Mouse (Mus musculus): ENCODE measurements around the gene Vmn2r80.
"Not testable (repeated sequence)": the region's sequence is repeated elsewhere in the genome, so short reads cannot be mapped to it uniquely, and the experiment has no call there.

Gene Vmn2r80

GRCm38 (mm10) chr10:79148469-79148868 lies at the start of gene Vmn2r80:
Gene Vmn2r80 (plus strand): TSS chr10:79148769.
- not testable (repeated sequence) for DNase-seq (ENCODE audit: low spot score)

GRCm38 (mm10) chr10:79106325-79107282 lies 42.0 kb upstream of the Vmn2r80 start:
- no peak for DNase-seq (ENCODE audit: low spot score)

DNA sequence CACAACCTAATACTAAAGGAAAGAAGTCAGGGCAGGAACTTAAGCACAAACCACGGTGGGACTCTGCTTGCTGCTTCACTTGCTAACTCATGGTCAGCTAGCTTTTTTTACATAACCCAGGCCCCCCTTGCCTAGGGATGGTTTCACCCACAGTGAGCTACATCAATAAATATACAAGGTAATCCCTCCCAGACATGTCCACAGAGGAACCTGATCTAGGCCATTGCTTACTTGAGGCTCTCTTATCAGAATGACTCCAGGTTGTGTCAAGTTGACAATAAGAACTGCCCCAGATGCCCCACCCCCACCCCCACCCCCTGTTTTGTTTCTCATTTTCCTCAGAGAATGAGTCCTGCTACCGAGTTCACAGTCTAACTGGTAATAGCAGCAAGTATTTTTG lies 41.0 kb upstream of the Vmn2r80 start:
- no peak for DNase-seq (ENCODE audit: low spot score)

DNA sequence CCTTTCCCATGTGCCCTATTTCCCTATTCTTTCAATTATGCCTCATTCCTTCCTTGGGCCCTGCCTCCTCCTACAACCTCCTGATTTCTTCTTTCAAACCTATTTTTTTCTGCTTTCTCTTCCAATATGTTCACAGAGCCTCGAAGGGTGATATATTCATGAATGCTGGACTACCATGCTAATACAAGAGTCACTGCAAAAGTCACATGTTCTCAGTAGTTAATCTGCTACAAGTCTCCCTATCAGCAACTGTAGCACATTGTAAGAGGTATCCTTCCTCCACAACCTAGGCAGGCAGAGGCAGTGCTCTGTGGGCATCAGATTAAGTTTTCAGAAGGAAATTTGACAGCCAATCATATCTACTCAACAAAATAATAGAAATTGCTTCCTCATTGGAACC lies 39.4 kb upstream of the Vmn2r80 start:
- no peak for DNase-seq (ENCODE audit: low spot score)

DNA sequence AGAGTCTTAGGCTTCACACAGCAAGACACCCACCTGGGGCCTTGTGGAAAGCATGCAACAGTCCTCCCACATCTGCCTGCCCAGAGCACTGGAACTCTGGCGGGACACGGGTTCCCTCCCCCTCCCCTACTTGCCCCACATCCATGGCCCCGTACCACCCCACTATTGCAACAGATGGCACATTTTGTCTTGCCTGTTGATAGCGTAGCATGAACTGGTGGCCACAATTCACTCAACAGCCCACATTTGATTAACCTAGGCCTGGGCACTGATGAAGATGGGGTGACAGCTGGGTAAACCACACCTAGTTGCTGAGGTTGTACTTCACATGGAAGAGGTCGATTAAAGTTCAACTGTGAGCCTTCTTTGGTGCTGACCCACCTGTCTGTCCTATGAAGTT lies 38.1 kb upstream of the Vmn2r80 start:
- no peak for DNase-seq (ENCODE audit: low spot score)

DNA sequence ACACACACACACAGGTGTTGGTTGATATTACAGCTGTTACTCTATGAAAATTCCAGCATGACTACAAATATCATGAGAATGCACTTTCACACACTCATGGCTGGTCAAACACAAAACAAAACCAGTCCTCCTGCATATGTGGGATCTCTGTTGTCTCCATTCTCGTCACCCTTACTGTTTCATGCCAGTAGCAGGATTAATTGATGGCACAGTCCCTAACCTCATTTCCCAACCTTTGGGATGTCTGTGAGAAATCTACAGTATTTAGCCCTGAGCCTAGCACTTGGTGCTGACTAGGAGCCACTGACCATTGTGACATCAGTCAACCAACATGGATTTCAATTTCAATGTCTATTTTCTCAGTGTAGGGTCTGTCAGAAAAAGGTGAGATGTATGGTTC lies 33.5 kb upstream of the Vmn2r80 start:
- DNase-seq (ENCODE audit: low spot score) = no peak

- peak; percentile 79 for DNase-seq (ENCODE audit: low spot score)
Measured at GRCm38 (mm10) chr10:79116125-79116849, 32.3 kb upstream of the Vmn2r80 start.

GRCm38 (mm10) chr10:79151602-79152001 lies 3.0 kb downstream of the Vmn2r80 start:
- DNase-seq (ENCODE audit: low spot score) = no peak

GRCm38 (mm10) chr10:79199973-79200372 lies 51.4 kb downstream of the Vmn2r80 start:
- not testable (repeated sequence) for DNase-seq (ENCODE audit: low spot score)

DNA sequence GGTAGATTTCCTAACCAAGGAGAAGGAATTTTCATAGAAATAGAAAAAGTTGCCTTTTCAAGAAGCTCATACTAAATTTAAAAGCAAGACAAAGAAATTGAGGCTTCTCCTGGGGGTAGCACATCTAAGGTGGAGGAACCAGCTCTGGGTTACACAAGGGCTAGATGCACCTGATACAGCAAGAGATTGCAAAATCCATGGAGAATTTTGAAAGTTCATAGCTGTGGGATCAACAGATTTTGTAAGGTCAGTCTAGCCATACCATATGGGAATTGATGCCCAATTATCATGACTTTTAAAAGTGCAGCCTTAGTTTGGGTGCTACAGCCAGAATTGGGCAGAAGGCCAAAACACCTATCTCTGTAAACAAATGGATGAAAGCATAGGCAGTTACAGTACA lies 71.9 kb downstream of the Vmn2r80 start:
- DNase-seq (ENCODE audit: low spot score) = no peak

GRCm38 (mm10) chr10:79221606-79222005 lies 73.0 kb downstream of the Vmn2r80 start:
- DNase-seq (ENCODE audit: low spot score) = no peak

GRCm38 (mm10) chr10:79222214-79222613 lies 73.6 kb downstream of the Vmn2r80 start:
- no peak for DNase-seq (ENCODE audit: low spot score)

Measured in MN1 (cell line).